Mouse (Mus musculus): ENCODE data around the gene Hist1h2an.
A peak's percentile ranks its signal among the peaks of the same experiment; 100 is the strongest.
"Not testable (repeated sequence)": the region's sequence is repeated elsewhere in the genome, so short reads cannot be mapped to it uniquely, and the experiment has no call there.

Gene Hist1h2an

DNA sequence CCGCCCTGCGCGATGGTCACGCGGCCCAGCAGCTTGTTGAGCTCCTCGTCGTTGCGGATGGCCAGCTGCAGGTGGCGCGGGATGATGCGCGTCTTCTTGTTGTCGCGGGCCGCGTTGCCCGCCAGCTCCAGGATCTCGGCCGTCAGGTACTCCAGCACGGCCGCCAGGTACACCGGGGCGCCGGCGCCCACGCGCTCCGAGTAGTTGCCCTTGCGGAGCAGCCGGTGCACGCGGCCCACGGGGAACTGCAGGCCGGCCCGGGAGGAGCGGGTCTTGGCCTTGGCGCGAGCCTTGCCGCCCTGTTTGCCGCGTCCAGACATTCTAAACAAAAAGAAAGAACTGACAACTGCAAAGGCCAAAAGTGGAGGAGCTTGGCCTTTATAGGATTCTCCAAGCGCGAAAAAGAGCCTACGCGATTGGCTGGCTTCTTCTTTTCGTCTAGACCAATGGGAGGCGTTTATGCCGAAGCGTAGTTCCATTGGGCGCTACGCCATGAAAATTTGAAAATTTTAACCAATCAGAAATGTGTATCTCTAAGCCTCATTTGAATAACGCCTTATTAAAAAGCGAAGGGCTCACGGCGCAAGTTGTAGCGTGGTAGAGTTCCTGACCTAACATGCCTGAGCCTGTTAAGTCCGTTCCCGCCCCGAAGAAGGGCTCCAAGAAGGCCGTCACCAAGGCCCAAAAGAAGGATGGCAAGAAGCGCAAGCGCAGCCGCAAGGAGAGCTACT lies at the start of gene Hist1h2an, which contains the start of gene Hist1h2bp:
TSS of gene Hist1h2an (minus strand) at position 320 of the 731 bp plus-strand sequence.
TSS of gene Hist1h2bp (plus strand) at position 563 of the 731 bp plus-strand sequence.
- peak; percentile 84 to 88 for DNase-seq (ENCODE audit: low spot score in 2 of 2)

GRCm38 (mm10) chr13:21833461-21833860 lies 46.4 kb upstream of the Hist1h2an start, which contains the start of the genes Hist1h2ap and Hist1h2br:
Gene Hist1h2ap, minus strand, starts transcription at chr13:21833507.
Gene Hist1h2br, plus strand, starts transcription at chr13:21833743.
- not testable (repeated sequence) for DNase-seq (ENCODE audit: low spot score in 2 of 2)

DNA sequence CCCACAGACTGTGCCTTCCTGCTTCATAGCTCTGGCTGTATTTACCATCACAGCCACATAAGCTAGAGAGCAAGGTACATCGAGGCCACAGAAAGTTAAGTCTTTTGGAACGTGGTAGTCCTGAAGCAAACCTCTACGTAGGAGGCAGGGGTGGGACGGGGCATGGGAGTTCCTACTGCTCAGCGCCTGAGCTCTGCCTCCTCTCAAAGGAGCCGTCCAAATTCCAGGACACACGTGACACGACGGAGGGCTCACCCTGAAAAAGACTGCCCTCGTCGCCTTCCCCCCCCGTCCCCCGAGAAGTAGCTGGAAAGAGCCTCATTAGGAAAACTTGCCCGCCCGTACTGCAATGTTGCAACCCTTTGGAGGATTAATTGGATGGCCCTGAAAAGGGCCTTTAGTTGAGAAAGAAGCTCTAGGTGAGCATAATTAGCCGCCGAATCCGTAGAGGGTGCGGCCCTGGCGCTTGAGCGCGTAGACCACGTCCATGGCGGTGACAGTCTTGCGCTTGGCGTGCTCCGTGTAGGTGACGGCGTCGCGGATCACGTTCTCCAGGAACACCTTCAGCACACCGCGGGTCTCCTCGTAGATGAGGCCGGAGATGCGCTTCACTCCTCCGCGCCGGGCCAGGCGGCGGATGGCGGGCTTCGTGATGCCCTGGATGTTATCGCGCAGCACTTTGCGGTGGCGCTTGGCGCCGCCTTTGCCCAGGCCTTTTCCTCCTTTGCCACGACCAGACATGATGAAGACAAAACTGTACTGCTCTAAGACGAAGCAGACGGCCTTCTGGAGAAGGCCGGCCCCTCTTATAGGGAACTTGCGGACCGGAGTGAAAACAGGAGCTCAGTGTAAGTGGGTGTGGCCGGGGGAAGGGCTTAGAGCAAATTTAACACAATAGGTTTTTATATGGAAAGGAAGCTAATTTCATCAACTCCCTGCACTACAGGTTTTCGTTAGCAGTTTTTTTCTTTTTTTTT lies 44.7 kb upstream of the Hist1h2an start, which contains the start of gene Hist1h4n:
TSS of gene Hist1h4n (minus strand) at position 779 of the 977 bp plus-strand sequence.
- DNase-seq (ENCODE audit: low spot score in 2 of 2), result peak; percentile 40 to 45

DNA sequence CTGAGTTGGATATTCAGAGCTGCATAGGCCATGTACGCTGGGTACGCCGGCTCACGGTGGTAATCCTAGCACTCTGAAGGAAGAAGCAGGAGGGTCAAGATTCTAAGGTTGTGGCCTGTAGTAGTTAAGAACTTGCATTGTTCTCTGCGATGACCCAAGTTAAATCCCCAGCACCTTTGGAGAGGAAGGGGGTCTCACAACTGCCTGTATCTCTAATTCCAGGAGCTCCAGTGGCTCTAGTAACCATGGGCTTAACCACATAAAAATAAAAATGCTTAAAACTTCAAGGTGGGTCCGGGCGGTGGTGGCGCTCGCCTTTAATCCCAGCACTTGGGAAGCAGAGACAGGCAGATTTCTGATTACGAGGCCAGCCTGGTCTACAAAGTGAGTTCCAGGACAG lies 43.3 kb upstream of the Hist1h2an start:
- DNase-seq (ENCODE audit: low spot score in 2 of 2), result peak; percentile 29 to 33

DNA sequence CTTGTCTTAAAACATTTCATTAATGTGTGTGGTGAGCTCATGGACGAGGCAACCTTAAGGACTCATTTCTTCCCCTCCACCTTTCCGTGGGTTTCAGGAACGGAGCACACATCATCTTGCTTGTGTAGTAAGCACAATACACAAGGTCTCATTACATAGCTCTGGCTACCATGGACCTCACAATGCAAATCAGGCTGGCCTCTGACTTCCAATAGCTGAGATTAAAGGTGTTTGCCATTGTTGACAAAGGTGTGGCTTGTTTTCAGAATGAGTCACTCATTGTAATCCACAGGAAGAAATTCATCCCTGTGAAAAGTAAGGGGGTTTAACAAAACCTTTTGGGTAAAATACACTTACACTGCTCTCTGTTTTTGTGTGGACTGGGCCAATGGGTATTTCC lies 41.5 kb upstream of the Hist1h2an start:
- DNase-seq (ENCODE audit: low spot score in 2 of 2), result no peak

- DNase-seq (ENCODE audit: low spot score in 2 of 2), result not testable (repeated sequence)
Observed at GRCm38 (mm10) chr13:21820082-21820890, 33.3 kb upstream of the Hist1h2an start.

GRCm38 (mm10) chr13:21812092-21812491 lies 25.1 kb upstream of the Hist1h2an start:
- DNase-seq (ENCODE audit: low spot score in 2 of 2), result peak in 1 of 2 experiments; percentile 23

- peak; percentile 54 to 58 for DNase-seq (ENCODE audit: low spot score in 2 of 2)
Observed at GRCm38 (mm10) chr13:21811539-21811938, 24.5 kb upstream of the Hist1h2an start, which contains the start of gene Hist1h4m. Gene Hist1h4m, plus strand, starts transcription at chr13:21811746.

DNA sequence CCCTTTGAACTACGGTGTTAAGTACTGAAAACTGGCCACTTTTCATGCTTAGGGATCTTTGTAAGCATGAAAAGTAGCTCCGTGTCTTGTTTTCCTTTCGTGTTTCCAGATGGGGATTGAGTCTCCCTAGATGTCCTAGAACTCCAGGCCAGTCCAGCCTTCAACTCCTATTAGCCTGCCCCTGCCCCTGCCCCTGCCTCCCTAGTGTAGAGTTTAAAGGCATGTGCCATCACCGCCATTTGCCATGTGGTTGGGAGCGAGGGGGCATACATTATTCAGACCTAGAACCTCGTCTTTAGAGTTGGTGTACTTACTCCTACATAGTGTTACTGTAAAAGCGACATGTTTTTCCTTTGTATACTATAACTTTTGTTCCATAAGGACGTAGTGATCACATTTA lies 24.1 kb upstream of the Hist1h2an start:
- DNase-seq (ENCODE audit: low spot score in 2 of 2), result not testable (repeated sequence)

- DNase-seq (ENCODE audit: low spot score in 2 of 2), result not testable (repeated sequence)
Observed at GRCm38 (mm10) chr13:21810073-21810472, 23.1 kb upstream of the Hist1h2an start, which contains the start of the genes Hist1h2bq and Hist1h2ao. Gene Hist1h2bq, minus strand, starts transcription at chr13:21810197. Gene Hist1h2ao, plus strand, starts transcription at chr13:21810465.

GRCm38 (mm10) chr13:21803058-21803457 lies 16.0 kb upstream of the Hist1h2an start:
- DNase-seq (ENCODE audit: low spot score in 2 of 2), result not testable (repeated sequence)

DNA sequence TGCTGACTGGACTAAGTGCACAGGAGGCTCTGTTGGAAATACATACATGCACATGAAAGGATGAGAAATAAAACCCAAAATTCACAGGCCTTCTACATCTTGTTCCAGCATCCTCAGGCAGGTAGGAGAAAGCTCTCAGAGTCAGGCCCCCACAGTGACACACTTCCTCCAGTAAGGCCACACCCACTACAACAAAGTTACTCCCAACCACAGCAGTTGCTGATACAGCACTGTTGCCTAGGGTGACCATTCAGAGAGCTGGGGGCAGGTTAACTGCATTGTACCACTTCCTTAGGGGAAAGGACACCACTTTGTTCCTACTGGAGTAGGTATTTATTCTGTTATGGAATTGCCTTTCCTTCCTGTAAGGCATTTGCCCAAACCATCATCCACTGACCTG lies 10.1 kb upstream of the Hist1h2an start:
- not testable (repeated sequence) for DNase-seq (ENCODE audit: low spot score in 2 of 2)

DNA sequence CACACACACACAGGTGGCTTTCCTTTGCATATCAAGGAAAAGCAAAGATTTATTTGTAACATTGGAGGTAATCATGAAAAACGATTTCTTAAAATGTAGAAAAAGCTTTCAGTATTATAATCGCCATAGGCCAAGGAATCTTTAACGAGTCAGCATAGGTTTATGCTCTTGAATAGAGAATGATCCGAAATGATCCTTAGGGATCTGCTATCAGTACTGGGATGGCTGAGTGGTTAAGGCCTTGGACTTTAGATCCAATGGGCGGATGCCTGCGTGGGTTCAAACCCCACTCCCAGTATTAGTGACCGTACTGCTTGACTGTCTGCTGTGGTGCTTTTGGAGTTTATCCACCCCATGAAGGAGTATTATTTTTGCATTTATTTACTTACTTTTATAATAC lies 8.6 kb upstream of the Hist1h2an start:
- no peak for DNase-seq (ENCODE audit: low spot score in 2 of 2)

GRCm38 (mm10) chr13:21790601-21791283 lies 3.7 kb upstream of the Hist1h2an start:
- DNase-seq (ENCODE audit: low spot score in 2 of 2), result peak in 1 of 2 experiments; percentile 12

GRCm38 (mm10) chr13:21789925-21790324 lies 2.9 kb upstream of the Hist1h2an start:
- peak in 1 of 2 experiments; percentile 3 for DNase-seq (ENCODE audit: low spot score in 2 of 2)

- DNase-seq (ENCODE audit: low spot score in 2 of 2), result peak; percentile 26 to 32
Observed at GRCm38 (mm10) chr13:21787760-21788593, 959 bp upstream of the Hist1h2an start.

GRCm38 (mm10) chr13:21786189-21786898 lies 674 bp downstream of the Hist1h2an start:
- DNase-seq (ENCODE audit: low spot score in 2 of 2), result peak in 1 of 2 experiments; percentile 41

DNA sequence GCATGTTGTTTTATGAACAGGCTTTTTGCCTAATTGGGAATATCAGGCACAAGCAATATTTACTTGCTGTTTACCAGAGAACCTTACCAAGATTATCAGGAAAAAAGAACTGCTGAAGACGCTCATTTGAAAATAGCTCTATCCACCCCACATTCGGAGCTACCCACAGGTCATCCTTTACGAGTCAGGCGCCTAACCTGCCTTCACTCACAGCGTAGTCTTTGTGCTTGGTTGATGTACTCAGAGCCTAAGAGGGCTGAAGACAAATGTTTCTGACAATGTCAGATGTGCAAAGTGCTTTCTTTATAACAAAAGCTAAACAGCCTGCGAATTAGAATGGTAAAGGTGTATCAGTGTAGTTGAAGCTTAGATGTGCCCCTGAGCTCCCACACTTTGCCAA lies 2.7 kb downstream of the Hist1h2an start:
- peak in 1 of 2 experiments; percentile 30 for DNase-seq (ENCODE audit: low spot score in 2 of 2)

Measured in spleen, postnatal 10 days (tissue).